Mouse (Mus musculus): ENCODE results near the gene Hspa1l. TPM values are rescaled to one million over a fixed set of nuclear protein-coding genes. Genes with fewer than 3 reads are reported as not detected.
"Not testable (repeated sequence)": the region's sequence is repeated elsewhere in the genome, so short reads cannot be mapped to it uniquely, and the experiment has no call there.

The Hspa1l gene
- polyA plus RNA-seq, 3 experiments from 2014 or later, result not detected

DNA sequence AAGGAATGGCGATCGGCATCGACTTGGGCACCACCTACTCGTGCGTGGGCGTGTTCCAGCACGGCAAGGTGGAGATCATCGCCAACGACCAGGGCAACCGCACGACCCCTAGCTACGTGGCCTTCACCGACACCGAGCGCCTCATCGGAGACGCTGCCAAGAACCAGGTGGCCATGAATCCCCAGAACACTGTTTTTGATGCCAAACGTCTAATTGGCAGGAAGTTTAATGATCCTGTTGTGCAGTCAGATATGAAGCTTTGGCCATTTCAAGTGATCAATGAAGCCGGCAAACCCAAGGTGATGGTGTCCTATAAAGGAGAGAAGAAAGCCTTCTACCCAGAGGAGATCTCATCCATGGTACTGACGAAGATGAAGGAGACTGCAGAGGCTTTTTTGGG, 4.5 kb downstream of the Hspa1l start:
- ATAC-seq, result no peak

DNA sequence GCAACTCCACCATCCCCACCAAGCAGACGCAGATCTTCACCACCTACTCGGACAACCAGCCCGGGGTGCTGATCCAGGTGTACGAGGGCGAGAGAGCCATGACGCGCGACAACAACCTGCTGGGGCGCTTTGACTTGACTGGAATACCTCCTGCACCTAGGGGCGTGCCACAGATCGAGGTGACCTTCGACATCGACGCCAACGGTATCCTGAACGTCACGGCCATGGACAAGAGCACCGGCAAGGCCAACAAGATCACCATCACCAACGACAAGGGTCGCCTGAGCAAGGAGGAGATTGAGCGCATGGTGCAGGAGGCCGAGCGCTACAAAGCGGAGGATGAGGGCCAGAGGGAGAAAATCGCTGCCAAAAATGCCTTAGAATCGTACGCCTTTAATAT, 5.7 kb downstream of the Hspa1l start:
- ATAC-seq, result no peak

DNA sequence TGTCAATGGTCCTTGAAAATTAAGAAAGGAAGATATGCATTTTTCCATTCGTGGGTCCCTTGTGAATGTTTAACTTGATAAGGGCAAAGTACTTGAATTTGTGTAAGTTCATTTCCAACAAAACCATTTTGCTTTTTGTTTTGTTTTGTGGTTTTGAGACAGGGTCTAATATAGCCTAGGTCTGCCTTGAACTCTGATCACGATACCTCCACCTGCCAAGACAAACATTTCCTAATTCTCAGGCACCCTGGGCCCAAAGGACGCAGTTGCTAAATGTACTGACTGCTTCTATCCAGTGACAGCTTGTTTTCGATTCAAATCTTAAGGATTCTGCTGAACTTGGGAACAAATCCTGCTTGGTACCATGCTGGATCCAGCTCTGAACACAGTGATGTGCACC, 7.1 kb downstream of the Hspa1l start:
- no peak for ATAC-seq

GRCm38 (mm10) chr17:34980655-34981054, 8.2 kb downstream of the Hspa1l start:
- ATAC-seq, result peak; percentile 52

DNA sequence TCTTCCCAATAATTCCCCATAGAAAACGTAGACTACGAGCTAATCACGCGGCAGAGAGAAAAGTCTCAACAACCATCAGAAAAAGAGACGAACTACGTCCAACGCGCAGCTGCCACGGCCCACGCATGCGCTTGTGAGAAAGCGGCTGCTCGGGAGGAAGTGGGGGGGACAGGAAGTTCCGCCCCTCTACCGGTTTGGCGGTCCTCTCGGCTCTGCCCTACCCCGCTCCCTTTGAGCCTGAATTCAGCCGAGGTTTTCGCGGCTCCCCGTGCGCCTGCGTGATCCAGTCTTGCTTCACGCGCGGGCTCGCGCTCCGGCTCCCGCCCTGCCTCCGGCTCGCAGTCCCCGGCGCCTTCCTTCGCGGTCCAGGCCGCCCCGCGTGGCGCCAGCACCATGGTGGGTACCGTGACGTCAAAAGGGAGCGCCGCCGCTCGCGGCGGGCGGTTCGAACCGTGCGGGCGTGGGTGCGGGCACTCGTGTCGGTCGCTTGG, 9.2 kb downstream of the Hspa1l start, which contains the start of gene Lsm2:
Lsm2 (plus strand) TSS at position 173 of the 491 bp plus-strand sequence.
- ATAC-seq, result peak; percentile 89

GRCm38 (mm10) chr17:34982328-34982727, 9.8 kb downstream of the Hspa1l start:
- no peak for ATAC-seq

- no peak for ATAC-seq
Observed at GRCm38 (mm10) chr17:34984218-34984617, 11.7 kb downstream of the Hspa1l start.

DNA sequence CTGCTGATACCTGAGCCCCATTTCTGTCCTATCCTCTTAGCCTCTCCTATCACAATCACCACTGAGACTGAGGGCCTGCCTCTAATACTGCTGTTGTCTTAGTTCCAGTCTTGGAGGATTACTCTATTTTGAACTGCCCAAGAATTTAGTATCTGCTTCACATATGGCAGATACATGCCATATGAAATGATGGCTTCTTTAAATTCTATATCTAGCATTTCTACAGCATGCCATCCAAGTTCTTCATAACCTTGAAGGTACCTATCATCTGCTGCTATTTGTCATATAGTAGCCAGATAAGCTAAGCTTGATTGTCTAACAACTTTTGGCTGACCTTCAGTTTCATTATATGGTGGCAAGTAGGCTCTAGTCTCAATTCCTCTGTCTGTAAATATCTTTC, 22.2 kb downstream of the Hspa1l start:
- ATAC-seq, result no peak

GRCm38 (mm10) chr17:34995192-34995591, 22.7 kb downstream of the Hspa1l start:
- ATAC-seq, result not testable (repeated sequence)

- ATAC-seq, result not testable (repeated sequence)
Observed at GRCm38 (mm10) chr17:34995927-34996326, 23.4 kb downstream of the Hspa1l start.

DNA sequence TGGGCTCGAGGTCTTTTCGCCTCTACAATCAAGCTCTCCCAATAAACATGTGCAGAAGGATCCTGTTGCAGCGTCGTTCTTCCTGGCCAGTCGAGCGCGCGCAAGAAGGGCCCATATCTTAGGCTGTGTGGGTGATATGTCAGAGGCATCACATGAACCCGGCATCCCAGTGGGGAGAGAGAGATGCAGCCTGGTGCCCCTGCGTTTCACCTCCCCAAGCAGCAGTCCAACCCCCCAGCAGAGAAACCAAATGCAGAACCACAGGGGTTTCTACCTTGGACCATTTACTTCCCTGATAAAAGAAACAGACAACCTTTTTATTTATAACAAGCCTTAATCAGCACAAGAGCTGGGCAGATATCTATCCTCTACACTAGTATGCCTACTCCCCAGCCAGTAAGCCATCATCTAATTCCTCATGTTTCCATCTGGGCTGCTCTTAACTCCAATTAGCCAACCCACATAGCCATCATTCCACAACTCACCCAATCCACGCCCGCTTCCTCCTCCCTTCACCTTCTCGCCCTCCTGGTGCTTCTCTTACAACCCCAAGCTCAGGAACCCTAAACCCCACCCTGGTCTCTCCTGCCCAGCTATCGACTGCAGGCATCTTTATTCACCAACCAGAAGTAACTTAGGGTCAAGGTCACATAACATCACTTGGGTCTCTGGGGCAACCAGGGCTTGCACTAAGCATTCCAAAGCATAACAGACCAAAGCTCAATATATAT, 24.1 kb downstream of the Hspa1l start:
- ATAC-seq, result no peak

DNA sequence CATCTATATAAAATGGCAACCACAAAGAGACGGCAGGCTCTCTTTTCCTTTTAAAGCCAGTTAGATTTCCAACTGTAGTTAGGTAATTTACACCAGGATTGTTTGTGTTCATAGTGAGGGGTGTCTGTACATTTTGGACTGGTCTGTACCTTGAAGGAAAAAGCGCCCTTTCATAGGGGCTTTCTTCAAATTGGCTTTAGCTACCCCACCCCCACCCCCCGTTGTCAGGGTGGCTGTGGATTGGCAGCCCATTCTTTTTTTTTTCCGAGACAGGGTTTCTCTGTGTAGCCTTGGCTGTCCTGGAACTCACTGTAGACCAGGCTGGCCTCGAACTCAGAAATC, 24.6 kb downstream of the Hspa1l start:
- no peak for ATAC-seq

GRCm38 (mm10) chr17:34998526-34999430, 26.3 kb downstream of the Hspa1l start:
- ATAC-seq, result no peak

DNA sequence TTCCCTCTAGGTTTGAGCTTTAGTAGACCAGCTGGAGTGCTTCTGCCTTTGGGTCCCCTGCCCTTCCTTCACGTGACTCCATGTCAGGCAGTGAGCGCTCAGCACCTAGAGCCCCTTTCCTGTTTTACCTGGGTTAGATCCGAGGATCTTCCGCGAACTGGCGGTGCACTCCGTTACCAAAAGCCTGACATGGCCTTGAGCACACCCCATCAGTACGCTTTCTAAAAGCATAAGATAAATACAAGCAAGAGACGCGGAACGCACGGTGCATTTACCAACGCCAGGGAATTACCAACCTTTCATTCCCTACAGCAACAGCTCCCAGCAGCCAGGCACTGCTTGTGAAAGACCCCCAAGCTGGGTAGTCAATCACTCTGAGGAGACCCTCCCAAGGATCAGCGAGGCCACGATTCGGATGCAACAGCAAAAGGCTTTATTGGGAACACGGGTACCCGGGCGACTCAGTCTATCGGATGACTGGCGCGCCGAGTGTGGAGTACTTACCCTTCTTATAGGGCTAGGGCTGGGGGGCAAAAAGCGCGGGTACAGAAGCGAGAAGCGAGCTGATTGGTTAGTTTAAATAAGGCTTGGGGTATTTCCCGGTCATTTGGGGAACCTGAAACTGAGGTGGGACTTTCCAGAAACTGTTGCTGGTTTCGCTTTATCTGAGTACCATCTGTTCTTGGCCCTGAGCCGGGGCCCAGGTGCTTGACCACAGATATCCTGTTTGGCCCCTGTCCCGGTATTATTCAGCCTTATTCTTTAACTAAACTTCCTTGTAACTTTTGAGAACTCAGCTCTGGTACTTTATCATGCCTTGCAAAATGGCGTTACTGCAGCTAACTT, 27.6 kb downstream of the Hspa1l start:
- ATAC-seq, result peak; percentile 16

GRCm38 (mm10) chr17:35000717-35001451, 28.4 kb downstream of the Hspa1l start, which contains the start of gene Vars:
TSS of gene Vars (plus strand) at chr17:35000987.
- peak; percentile 73 for ATAC-seq

DNA sequence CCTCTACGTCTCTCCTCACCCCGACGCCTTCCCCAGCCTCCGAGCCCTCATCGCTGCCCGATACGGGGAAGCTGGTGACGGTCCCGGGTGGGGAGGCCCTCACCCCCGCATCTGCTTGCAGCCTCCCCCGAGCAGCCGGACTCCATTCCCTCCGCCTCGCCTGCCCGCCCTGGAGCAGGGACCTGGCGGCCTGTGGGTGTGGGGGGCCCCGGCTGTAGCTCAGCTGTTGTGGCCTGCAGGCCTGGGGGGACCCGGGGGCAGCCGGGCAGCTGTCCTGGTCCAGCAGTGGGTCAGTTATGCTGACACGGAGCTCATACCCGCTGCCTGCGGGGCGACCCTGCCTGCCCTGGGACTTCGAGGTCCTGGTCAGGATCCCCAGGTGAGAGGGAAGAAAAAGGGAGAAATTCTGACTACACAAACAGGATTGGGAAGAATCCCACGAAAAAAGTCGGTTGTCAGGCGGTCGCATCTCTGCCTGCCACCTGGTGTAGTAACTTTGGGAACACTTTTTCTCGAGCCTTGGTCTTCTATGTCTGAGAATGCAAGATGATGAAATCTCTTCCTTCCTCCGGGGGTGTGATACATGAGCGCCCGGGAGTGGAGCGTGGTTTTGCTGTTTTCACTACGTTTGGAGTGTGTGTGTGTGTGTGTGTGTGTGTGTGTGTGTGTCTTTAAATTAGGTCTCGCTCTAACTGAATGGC, 29.1 kb downstream of the Hspa1l start:
- ATAC-seq, result no peak

- peak; percentile 12 for ATAC-seq
Observed at GRCm38 (mm10) chr17:35002153-35002865, 29.8 kb downstream of the Hspa1l start.

- no peak for ATAC-seq
Observed at GRCm38 (mm10) chr17:35003022-35003838, 30.7 kb downstream of the Hspa1l start.

GRCm38 (mm10) chr17:35004075-35004717, 31.7 kb downstream of the Hspa1l start:
- no peak for ATAC-seq

All from inflammation-experienced regulatory T-cells, adult 6 months (primary cell).